Mouse (Mus musculus) stomach, postnatal 0 days (tissue): ENCODE measurements around the gene Chd1.

ENCODE experiments used
- CTCF ChIP-seq: IDR thresholded peaks from 2 replicates; pipeline ENCODE4 v1.5.1; 2016; ENCODE audit warnings: antibody characterized with exemption, low read depth, mild to moderate bottlenecking, moderate library complexity
- EP300 ChIP-seq: optimal IDR thresholded peaks from 2 replicates; pipeline ENCODE3; 2016; ENCODE audit warnings: antibody characterized with exemption

DNA sequence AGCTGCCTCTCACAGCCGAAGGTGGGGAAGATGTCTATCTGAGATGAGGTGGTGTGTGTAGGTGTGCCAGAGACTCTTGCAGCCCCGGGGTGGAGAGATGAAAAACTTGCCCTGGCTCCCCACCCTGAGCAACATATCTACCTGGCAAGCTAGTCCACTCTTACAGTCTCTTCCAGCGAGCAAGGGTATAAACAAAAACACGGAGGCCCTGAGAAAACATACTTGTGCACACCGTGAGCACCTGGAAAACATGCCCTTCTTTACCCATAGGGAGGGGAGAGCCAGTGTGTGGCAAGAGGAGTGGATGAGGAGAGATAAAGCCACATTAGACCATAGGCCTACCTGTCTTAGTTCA is 112.3 kb downstream of the Chd1 start:
- no peak for TF ChIP-seq CTCF
- TF ChIP-seq EP300 = no peak
